Mouse (Mus musculus): ENCODE results near the gene Sik1. TPM values are rescaled to one million over a fixed set of nuclear protein-coding genes. Genes with fewer than 3 reads are reported as not detected.

Gene Sik1
- polyA plus RNA-seq, 1 experiment from 2014 or later, result 15.2 TPM

DNA sequence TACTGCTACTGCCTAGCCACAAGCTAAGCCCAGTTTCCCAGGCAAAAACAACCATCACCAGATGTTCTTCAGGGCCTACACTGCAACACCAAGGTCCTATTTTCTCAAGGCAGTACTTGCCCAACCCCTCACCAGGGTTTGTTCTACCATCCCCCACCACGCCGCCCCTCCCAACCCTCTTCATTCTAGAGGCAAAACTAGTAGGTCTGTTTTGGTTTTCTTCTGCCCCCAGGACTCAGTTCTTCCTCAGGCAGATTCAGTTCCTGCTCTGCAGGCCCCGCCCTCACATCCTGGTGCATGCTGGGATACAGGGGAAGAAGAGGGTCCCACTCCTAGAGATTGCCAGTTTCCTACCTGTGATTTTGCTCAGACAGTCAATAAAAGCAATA lies 14.2 kb downstream of the Sik1 start:
- H3K27ac ChIP-seq, result no peak overlapping the region
- H3K9ac ChIP-seq (replicated peaks), result no peak overlapping the region
- H3K36me3 ChIP-seq, result peaks cover 25% of the 10 kb centered on the region
- no peaks in the 10 kb centered on the region for H3K27me3 ChIP-seq
- 64% methylated on average over 3 of the region's 3 CpGs for WGBS
- H3K4me1 ChIP-seq (replicated peaks), result 0 out of 2 replicates have a peak, but pooled peaks cover 3% of the 10 kb centered on the region
- no peak overlapping the region for H3K4me3 ChIP-seq (replicated peaks)
- H3K4me2 ChIP-seq, result no peak overlapping the region
- no peaks in the 10 kb centered on the region for H3K9me3 ChIP-seq
- no peak for ATAC-seq (ENCODE audit: insufficient number of reproducible peaks, insufficient read depth, low FRiP score, low TSS enrichment, low read depth)

DNA sequence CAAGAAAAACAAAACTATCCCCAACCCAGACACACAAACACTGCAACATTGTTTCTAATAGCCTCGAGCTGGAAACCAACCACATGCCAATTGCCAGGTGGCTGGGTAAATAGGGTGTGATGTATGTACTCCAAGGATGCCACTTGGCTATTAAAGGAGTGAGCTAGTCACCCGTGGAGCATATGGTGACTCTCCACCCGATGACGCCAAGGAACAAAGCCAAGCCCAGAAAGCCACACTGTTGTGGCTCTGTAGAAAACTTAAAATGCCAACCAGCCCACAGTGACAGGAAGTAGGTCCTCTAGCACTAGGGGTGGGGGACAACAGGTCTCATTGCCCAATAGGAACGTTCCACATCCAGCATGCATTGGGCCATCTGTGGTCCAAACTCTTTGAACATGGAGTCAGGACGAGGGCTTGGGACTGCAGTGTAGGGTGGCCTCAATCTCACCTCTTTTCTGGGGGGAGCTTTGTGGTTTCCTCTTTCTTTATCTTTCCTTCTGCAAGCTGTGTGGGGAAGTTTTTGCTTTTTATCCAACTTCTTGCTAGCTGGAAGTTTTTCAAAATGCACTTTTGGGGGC lies 15.1 kb downstream of the Sik1 start:
- H3K9ac ChIP-seq (replicated peaks), result no peak overlapping the region
- no peak for ATAC-seq (ENCODE audit: insufficient number of reproducible peaks, insufficient read depth, low FRiP score, low TSS enrichment, low read depth)
- H3K9me3 ChIP-seq, result 0 out of 2 replicates have a peak, but pooled peaks cover 3% of the 10 kb centered on the region
- 77% methylated on average over 6 of the region's 6 CpGs for WGBS
- no peak overlapping the region for H3K4me3 ChIP-seq (replicated peaks)
- H3K4me1 ChIP-seq (replicated peaks), result 0 out of 2 replicates have a peak, but pooled peaks cover 3% of the 10 kb centered on the region
- no peaks in the 10 kb centered on the region for H3K27me3 ChIP-seq
- no peak overlapping the region for H3K4me2 ChIP-seq
- H3K36me3 ChIP-seq, result peaks cover 16% of the 10 kb centered on the region
- no peak overlapping the region for H3K27ac ChIP-seq

DNA sequence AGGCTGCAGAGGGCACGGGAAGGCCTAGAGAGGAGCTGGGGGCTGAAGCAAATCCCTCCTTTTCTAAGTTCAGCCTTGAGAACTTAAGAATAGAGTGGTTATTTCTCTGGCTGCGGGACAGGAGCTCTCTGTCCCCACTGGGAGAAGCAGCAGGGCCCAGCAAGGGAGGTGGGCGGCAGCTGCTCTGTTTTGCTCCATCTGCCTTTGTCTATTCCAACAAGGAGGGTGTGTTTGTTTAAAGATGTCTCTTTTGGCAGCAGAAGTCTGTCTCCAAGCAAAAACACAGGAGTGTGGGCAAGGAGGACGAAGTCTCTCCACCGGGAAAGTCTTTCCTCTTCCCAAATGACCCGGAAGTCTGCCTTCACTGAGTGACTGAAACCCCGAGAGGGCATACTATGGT lies 18.8 kb downstream of the Sik1 start:
- no peak for ATAC-seq (ENCODE audit: insufficient number of reproducible peaks, insufficient read depth, low FRiP score, low TSS enrichment, low read depth)

DNA sequence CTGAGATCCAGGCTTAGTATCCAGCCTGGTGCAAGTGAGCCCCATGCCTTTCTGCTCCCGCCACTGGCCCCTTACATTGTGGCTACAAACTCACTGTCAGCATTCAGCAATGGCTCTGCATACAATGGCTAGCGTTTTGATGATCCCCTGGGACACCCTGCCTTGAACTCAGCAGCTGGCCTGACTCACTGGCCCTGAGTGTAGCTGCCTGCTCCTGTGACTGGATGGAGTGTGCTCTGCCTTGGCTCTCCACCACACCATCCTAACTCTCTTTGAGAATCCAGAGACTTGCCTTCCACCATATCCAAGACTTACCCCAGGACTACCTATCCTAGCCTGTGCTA lies 19.4 kb downstream of the Sik1 start:
- H3K27ac ChIP-seq, result no peak overlapping the region
- H3K4me2 ChIP-seq, result no peak overlapping the region
- no peaks in the 10 kb centered on the region for H3K27me3 ChIP-seq
- H3K4me3 ChIP-seq (replicated peaks), result no peak overlapping the region
- peaks cover 24% of the 10 kb centered on the region for H3K4me1 ChIP-seq (replicated peaks)
- H3K9me3 ChIP-seq, result 0 out of 2 replicates have a peak, but pooled peaks cover 4% of the 10 kb centered on the region
- H3K36me3 ChIP-seq, result no peaks in the 10 kb centered on the region
- ATAC-seq (ENCODE audit: insufficient number of reproducible peaks, insufficient read depth, low FRiP score, low TSS enrichment, low read depth), result no peak
- 87% methylated on average over 2 of the region's 2 CpGs for WGBS
- H3K9ac ChIP-seq (replicated peaks), result no peak overlapping the region

More for the DNA sequence above, 18.8 kb downstream of the Sik1 start:
- Histone ChIP-seq H3K27ac (no peak overlapping the region), H3K36me3 (no peaks in the 10 kb centered on the region), H3K9ac (replicated peaks) (no peak overlapping the region), H3K4me2 (no peak overlapping the region), H3K9me3 (0 out of 2 replicates have a peak, but pooled peaks cover 4% of the 10 kb centered on the region), H3K4me1 (replicated peaks) (peaks cover 21% of the 10 kb centered on the region), H3K4me3 (replicated peaks) (no peak overlapping the region), H3K27me3 (no peaks in the 10 kb centered on the region)
- 84% methylated on average over 7 of the region's 7 CpGs for WGBS

DNA sequence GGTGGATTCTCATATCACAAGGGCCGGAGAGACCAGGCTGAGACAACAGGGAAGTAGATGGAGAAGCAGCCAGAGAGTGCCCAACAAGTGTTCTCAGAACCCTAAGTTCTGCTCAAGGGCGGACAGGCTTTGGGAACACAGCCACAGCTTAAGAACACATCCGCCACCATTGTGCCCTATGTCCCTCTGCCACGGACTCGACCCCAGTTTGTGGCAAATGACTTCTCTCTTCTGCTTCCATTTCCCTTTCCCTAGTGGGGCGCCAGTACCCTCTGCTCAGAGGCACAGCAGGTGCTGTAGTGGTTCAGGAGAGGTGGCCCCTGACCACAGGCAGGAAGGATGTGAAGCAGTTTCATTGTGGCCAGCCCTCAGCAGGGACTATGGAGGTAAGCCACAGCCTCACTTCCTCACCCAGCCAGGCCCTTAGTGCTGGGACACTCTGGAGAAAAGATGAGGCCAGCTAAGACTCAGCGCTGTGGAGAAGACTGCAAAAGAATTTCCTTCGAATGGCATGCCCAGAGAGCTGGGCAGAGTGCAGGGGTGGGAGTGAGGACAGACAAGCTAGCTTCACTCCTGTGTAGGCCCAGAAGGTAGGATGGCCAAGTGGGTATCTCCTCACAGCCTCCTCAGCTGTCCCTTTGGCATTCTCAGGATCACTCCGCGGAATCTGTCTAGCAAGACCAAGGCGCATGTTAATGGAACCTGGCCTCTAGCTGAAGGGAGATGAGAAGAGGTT lies 19.9 kb downstream of the Sik1 start:
- 92% methylated on average over 11 of the region's 11 CpGs for WGBS
- Histone ChIP-seq H3K9me3 (0 out of 2 replicates have a peak, but pooled peaks cover 4% of the 10 kb centered on the region), H3K9ac (replicated peaks) (no peak overlapping the region), H3K36me3 (no peaks in the 10 kb centered on the region), H3K27me3 (no peaks in the 10 kb centered on the region), H3K4me3 (replicated peaks) (no peak overlapping the region), H3K4me1 (replicated peaks) (peaks cover 24% of the 10 kb centered on the region), H3K4me2 (no peak overlapping the region), H3K27ac (no peak overlapping the region)
- no peak for ATAC-seq (ENCODE audit: insufficient number of reproducible peaks, insufficient read depth, low FRiP score, low TSS enrichment, low read depth)

DNA sequence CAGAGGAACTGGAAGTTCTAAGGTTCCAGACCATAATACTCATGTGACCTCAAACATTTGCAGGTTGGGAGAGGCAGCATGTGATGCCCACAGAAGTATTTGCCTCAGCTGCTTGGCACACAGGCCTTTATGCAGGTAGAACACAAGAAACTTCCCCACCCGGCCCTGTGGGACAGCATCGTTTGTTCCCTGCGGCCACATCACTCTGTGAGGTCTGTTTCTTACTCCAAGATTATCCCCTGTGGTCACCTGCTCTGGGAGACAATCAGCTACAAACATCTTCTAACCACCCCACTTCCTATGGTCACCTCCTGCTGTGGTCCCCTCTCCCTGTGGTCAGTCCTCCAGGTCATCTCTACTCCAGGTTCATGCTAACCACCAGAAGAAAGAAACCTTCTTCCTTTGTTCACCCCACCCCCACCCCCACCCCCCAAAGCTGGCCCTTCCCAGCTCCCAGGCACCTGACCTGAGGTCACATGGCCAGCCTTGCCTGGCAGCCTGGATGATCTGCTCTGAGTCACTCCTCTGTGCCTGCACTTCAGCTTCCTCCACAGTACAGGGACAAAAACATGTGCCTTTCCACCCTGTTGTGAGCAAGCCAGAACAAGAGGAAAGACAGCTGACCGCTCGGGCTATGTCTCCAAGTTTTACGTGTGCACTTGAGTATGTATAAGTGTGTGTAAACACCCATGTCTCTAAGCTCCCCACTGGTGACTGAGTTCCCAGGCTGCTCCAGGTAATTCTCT lies 21.1 kb downstream of the Sik1 start:
- no peak for ATAC-seq (ENCODE audit: insufficient number of reproducible peaks, insufficient read depth, low FRiP score, low TSS enrichment, low read depth)
- no peak overlapping the region for H3K9ac ChIP-seq (replicated peaks)
- 72% methylated on average over 6 of the region's 6 CpGs for WGBS
- no peaks in the 10 kb centered on the region for H3K27me3 ChIP-seq
- peaks cover 24% of the 10 kb centered on the region for H3K4me1 ChIP-seq (replicated peaks)
- H3K4me2 ChIP-seq, result 0 out of 2 replicates have a peak overlapping the region, but pooled peaks have one; percentile 17
- H3K9me3 ChIP-seq, result 0 out of 2 replicates have a peak, but pooled peaks cover 4% of the 10 kb centered on the region
- no peak overlapping the region for H3K4me3 ChIP-seq (replicated peaks)
- no peak overlapping the region for H3K27ac ChIP-seq
- no peaks in the 10 kb centered on the region for H3K36me3 ChIP-seq

DNA sequence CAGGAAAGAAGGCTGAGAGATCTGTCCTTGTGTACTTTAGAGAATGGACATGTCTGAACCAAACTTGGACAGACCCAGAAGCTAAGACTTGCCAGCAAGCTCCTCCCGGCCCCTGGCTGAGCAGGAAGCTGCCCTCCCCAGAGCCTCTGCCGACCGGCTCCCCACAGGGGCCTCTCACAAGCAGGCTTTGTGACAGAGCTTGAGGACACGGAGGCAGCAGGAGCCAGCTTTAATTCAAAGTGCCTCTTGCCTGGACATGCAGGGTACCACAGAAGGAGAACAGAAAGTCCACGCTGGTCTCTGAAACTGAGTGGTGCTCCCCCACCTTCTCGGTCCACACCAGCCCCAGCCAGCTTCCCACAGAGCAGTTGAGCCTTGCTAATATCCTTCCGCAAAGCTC lies 21.9 kb downstream of the Sik1 start:
- no peaks in the 10 kb centered on the region for H3K36me3 ChIP-seq
- 42% methylated on average over 7 of the region's 7 CpGs for WGBS
- 0 out of 2 replicates have a peak, but pooled peaks cover 4% of the 10 kb centered on the region for H3K9me3 ChIP-seq
- ATAC-seq (ENCODE audit: insufficient number of reproducible peaks, insufficient read depth, low FRiP score, low TSS enrichment, low read depth), result 0 out of 2 replicates have a peak, but pooled peaks have one; percentile 21
- 0 out of 2 replicates have a peak overlapping the region, but pooled peaks have one; percentile 17 for H3K4me2 ChIP-seq
- no peaks in the 10 kb centered on the region for H3K27me3 ChIP-seq
- H3K9ac ChIP-seq (replicated peaks), result 0 out of 2 replicates have a peak overlapping the region, but pooled peaks have one; percentile 12
- no peak overlapping the region for H3K4me3 ChIP-seq (replicated peaks)
- peaks cover 24% of the 10 kb centered on the region for H3K4me1 ChIP-seq (replicated peaks)
- H3K27ac ChIP-seq, result peak overlapping the region; percentile 50

DNA sequence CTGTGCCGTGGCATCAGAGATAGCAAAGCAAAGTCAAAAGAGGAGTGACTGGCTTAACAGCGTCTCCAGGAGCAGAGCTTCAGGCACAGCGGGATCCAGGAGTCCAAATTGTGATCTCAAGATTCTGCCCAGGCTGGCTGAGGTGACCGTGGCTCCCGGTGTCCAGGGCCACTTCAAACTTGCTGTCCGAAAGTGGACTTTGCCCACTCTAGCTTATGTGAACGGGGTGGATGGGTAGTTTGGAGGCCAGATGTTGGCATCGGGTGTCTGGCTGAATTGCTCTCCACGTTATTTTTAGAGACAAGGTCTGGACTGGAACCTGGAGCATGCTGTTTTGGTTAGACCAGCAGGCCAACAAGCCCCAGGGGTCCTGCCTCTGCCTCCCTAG lies 23.0 kb downstream of the Sik1 start:
- Histone ChIP-seq H3K9me3 (0 out of 2 replicates have a peak, but pooled peaks cover 4% of the 10 kb centered on the region), H3K27ac (no peak overlapping the region), H3K4me3 (replicated peaks) (no peak overlapping the region), H3K9ac (replicated peaks) (no peak overlapping the region), H3K4me1 (replicated peaks) (peaks cover 27% of the 10 kb centered on the region), H3K27me3 (no peaks in the 10 kb centered on the region), H3K36me3 (no peaks in the 10 kb centered on the region), H3K4me2 (no peak overlapping the region)
- ATAC-seq (ENCODE audit: insufficient number of reproducible peaks, insufficient read depth, low FRiP score, low TSS enrichment, low read depth), result no peak
- 84% methylated on average over 9 of the region's 9 CpGs for WGBS

DNA sequence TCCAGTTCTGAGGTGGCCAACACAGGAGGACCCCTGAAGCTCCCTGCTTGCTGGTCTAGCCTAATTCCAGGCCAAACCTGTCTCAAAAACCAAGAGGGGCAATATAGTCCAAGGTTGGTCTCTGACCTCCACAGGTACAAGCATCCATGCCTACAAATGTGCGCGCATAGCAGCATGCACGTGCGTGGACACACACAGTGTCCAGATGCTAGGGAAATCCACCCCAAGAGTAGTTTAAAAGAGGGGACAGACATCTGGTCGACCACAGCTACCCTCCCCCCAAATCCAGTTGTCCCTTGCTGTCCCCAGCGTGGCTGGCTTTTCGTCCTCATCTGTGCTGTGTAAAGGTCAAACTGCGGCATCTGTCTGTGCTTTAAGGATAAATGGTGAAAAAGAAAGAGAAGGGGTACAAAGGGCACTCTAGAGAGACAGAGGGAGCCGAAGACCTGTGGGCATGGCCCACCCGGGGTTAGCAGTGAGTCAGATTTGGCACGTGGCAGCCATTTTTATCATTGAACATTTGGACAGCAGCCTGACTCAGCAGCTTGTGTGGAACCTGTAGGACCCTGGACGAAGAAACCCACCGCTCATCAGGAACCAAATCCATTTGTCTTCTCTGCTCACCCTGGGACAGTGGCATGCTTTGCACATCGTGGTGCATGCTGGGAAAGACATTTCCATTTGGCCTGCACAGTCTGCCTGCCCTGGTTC lies 23.6 kb downstream of the Sik1 start:
- 87% methylated on average over 14 of the region's 14 CpGs for WGBS
- 0 out of 2 replicates have a peak, but pooled peaks cover 4% of the 10 kb centered on the region for H3K9me3 ChIP-seq
- H3K4me2 ChIP-seq, result no peak overlapping the region
- peaks cover 33% of the 10 kb centered on the region for H3K4me1 ChIP-seq (replicated peaks)
- no peaks in the 10 kb centered on the region for H3K36me3 ChIP-seq
- H3K27ac ChIP-seq, result no peak overlapping the region
- no peaks in the 10 kb centered on the region for H3K27me3 ChIP-seq
- ATAC-seq (ENCODE audit: insufficient number of reproducible peaks, insufficient read depth, low FRiP score, low TSS enrichment, low read depth), result no peak
- H3K9ac ChIP-seq (replicated peaks), result no peak overlapping the region
- no peak overlapping the region for H3K4me3 ChIP-seq (replicated peaks)

DNA sequence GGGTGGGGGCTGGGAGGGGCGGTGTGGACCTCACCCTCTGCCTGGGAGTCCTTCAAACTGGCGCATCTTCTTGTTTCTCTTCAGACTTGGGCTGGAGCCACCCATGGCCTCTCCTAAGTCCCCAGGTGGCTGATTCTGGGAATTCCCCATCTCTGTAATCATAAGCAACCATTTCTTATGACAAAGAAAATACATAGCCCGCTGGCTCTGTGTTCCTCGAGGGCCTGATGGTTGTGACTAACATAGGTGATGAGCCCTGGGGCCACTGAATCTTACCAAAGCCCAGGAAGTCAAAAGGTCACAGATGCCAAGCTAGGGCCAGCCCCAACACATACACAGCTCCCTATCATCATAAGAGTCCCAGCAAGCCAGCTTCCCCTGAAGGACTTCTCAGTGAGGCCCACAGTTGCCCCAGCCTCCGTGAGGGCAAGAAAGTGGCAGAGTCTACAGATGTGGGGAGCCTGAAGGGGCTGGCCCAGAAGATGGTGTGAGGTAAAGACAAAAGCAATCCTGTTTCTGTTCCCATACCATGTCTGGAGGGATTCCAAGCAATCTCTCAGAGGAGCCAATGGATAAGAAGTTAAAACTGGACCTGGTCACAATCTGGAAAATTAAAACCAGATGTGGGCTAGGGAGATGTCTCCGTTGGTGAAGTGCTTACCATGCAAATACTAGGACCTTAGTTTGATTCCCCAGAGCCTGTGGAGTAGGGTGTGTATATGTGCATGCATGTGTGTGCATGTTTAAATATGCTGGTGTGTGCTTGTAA lies 24.3 kb downstream of the Sik1 start:
- Histone ChIP-seq H3K27ac (no peak overlapping the region), H3K4me1 (replicated peaks) (peaks cover 38% of the 10 kb centered on the region), H3K9me3 (0 out of 2 replicates have a peak, but pooled peaks cover 4% of the 10 kb centered on the region), H3K9ac (replicated peaks) (no peak overlapping the region), H3K36me3 (no peaks in the 10 kb centered on the region), H3K4me2 (no peak overlapping the region), H3K4me3 (replicated peaks) (no peak overlapping the region), H3K27me3 (no peaks in the 10 kb centered on the region)
- no peak for ATAC-seq (ENCODE audit: insufficient number of reproducible peaks, insufficient read depth, low FRiP score, low TSS enrichment, low read depth)
- whole genome bisulfite sequencing, result 52% methylated on average over 6 of the region's 6 CpGs

Measured in limb, embryonic 12.5 days (tissue).